Mouse (Mus musculus): Measurements from ENCODE around the gene Phf21b.
A peak's percentile ranks its signal among the peaks of the same experiment; 100 is the strongest.

GRCm38 (mm10) chr15:84754987-84755386 lies 100.9 kb downstream of the Phf21b start:
- peak; percentile 90 for TF ChIP-seq CTCF (IDR thresholded peaks at IDR 0.05; ENCODE audit: extremely low read depth, insufficient read length, insufficient replicate concordance, low read depth, low read length)
- TF ChIP-seq POLR2A (IDR thresholded peaks at IDR 0.05; ENCODE audit: low read depth, low read length) = no peak

All from small intestine, adult 2 months (tissue).